Mouse (Mus musculus) forelimb bud, embryonic 11.5 days (tissue): ENCODE measurements around the gene Igsf3.

Source experiments
- DNase-seq: peaks from one replicate; pipeline ENCODE4 v3.0.0-alpha.2; 2012; ENCODE audit warnings: low read depth, low spot score

Igsf3 gene

DNA sequence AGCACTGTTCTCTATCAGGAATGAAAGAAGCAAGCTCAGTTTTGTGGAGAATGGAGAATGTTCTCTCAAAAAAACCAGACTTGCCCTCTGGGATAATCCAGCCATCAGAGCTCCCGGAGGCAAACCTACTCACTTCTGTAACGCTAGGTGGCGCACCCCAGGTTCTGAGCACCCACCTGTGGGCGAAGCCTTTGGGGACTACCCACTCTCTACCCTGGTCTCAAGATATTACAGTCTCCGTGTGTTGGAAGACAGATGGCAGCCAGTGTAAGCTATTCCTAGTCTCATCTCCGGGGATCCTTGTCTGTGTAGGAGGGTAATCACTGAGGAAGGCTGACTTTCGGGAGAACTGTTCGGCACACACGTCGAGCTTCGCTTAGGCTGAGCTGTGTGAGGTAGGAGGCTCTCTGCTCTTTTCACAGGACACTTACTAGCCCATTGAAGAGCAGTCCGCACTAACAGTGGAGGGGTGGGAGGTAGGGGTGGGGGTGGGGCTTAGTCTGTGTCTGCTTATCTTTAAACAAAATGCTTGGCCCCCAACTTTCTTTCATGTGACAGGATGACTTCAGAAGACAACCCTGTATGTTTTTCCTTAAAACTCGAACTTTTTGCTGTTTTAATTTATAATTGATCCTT, 4.4 kb upstream of the Igsf3 start:
- DNase-seq: peak; percentile 66

DNA sequence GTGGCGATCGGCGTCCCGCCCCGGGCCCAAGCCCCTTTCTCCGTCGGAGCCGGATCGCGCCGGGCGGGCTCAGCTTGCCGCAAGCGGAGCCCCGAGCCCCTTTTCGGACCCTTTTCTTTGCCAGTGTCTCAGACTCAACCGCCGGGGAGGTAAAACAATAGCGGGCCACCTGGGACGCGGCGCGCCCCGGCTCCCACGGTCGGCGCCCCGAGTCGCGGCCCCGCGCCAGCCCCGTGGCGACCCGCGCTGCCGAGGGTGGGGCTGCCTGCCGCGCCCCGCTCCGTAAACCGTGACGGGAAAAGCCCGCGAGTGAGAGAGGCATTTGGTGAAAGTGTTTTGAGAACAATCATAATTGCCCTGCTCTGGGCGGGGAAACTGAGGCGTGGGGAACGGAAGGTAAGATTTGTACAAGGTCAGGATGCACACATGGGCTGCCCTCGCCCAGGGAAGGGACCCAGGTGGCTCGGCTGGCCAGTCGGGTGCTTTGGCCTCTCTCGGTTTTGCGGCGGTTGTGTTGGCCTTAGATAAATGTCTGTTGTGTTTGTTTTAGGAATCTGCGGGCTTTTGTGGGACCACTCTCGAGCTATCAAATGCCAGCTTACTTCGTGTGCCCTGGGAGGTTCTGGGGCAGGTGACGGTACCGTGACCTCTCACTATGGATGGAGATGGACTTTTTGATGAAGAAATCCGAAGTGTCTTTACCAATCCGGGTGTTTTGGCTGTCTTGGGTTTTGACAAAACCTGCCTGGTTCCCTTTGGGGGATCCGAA, 557 bp downstream of the Igsf3 start:
- no peak for DNase-seq

DNA sequence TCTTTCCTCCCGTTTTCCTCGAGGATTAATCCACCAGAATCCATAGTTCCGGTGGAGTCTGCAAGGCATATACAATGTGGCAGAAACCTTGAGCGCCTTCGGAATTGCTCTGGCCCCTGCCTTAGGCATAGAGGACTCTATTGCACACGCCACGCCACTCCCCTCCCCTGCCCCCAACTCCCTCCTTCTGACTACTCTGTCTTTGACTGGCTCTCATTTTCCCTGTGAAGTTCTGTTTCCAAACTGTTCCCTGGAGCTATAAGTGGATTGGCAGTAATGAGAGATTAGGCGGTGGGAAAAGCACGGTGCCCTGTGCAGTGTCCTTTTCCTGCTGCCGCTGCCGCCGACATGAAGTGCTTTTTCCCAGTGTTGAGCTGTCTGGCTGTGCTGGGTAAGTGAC, 1.2 kb downstream of the Igsf3 start:
- DNase-seq: peak; percentile 60

DNA sequence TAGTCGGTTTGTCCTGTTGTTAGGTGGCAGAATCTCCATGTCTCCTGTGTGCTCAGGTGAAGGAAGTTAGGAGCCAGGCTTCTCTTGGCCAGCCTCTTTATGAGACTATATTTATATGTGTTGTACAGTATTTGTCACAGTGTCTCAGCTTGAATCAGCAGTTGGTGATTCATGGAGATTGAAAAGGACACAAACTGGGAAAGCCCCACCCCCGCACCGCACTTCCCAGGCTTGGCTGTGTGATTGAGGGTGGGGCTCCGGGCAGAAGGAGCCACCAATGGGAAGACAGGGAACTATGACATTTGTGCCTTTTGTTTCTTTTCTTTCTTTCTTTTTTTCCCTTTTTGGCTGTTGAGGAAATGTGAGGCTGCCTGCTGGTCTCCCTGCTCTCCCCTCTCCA, 2.9 kb downstream of the Igsf3 start:
- no peak for DNase-seq

DNA sequence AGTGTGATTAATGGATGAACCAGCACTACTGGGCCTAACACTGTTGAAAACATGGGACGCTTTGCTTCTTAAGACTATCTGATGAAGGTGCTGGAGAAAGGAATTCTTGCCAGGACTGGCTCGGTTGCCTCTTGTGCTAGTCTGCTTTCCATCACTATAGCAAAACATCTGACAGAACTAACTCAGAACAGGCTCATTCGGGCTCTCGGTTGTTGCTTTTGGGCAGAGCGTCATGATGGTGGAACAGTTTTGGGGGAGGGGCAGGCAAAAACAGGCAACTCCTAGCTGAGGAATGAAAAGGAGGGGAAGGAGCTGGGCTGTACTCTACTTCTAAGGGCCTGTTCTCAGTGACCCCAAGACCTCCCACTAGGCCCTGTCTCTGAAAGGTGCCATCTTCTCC, 4.8 kb downstream of the Igsf3 start:
- peak; percentile 48 for DNase-seq

DNA sequence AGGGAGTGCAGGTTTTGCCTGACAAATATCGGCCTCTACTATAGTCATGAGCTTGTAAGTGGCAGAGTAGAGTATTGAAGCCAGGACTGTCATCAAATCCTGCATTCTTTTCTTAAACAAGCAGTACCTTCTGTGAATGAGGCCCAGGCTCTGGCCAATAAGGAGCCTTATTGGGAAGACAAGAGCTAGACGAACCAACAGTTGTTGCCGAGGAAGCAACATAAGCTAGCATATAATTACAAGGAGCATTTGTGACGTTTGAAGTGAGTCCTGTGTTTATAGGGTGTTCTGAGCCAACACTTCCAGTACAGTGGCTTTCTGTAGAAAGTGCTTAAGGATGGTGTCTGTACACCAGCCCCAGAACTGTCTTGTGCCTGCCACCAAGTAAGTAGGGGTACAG, 5.9 kb downstream of the Igsf3 start:
- no peak for DNase-seq

DNA sequence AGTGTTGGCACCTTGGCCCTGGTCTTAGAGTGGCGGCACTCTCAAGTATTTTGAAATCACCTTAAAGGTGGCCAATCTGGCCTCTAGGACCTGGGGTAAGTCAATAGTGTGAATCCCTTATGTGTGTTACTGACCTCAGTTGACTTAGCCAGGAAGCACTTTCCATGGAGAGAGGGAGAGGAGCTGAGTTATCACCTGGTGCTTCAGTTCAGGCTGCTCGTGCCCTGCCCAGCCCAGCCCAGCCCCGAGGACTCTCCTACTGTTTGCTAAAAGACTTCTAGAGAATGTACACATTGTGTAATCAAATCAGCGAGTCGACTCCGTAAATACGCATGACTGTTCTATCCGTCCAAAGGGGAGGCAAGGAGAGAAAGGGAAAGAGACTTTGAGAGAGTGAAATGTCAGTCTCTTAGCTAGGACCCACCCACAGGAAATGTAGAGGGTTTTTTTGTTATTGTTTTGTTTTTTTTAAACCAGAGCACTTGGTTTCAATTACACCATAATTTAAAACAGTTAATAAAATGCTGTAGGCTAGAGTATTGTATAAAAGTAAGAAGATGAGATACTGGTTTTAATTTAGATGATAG, 9.6 kb downstream of the Igsf3 start:
- DNase-seq: no peak

DNA sequence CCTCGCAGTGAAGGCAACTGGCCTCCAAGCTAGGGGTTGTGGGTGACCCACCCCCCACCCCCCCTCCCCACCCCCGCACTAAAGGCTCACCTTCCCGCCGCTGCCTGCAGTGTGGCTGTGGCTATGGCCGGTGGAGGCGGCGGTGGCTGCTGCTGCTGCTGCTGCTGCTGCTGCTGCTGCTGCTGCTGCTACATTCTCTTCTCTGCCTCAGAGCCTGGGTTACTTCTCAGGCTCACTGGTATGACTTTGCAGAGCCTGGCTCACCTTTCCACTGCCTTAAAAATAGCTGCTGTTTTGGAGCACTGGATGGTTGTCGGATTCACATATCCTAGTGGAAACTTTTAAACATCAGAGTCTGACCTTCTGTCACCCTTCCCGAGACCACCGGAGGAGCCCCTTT, 11.0 kb downstream of the Igsf3 start:
- no peak for DNase-seq

DNA sequence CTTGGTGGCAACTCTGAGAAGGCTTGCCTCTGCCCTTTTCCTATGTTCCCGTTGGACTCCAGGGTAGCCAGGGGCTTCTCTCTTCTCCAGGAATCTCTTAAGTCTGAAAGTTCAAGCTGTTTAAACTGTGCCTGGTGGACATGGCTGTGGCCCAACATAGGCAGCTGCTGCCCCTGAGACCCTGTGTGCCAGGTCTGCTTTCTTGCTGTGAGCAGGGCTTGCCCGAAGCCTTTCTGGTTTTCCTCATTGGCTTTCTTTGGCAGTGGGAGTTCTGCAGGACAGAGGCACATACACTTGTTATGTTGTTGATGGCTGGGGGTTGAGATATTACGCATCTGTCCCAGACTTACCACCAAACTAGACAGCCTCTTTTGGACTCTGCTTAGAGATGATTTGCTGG, 12.7 kb downstream of the Igsf3 start:
- DNase-seq: no peak

DNA sequence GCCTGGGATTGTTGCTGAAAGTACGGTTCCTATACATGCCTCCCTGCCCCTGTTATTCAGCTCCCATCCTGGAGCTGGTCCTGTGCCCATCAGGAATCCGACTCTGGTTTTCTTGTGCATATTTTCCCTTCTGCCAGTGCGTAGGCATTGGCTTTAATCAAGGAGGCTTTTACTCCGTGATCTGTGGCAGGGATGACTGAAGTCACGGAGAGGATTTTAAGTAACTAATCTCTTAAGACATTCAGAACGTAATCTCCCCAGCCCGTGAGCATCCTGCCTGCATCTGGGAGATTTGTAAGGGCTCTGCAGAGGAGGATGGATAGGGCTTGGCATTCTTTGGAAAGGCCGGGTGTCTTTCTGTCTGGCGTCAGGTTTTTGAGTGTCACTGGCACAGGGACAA, 13.6 kb downstream of the Igsf3 start:
- DNase-seq: no peak

DNA sequence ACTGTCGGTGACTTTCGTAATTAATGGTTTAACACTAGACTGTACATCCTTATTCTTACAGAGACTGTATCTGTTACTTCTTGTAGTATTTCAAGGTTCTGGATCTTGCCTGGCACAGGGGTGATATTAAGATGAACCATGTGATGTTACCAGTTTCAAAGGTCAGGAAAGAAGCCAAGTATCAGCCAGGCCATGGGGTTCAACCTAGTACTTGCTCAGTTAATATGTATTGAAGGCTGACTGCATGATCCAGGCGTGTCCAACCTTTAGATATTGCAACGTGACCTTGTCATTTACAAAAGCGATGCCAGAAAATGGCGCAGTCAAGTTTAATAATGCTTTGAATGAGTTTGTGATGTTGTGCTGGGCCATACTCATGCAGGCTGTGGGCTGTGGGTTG, 15.1 kb downstream of the Igsf3 start:
- no peak for DNase-seq

DNA sequence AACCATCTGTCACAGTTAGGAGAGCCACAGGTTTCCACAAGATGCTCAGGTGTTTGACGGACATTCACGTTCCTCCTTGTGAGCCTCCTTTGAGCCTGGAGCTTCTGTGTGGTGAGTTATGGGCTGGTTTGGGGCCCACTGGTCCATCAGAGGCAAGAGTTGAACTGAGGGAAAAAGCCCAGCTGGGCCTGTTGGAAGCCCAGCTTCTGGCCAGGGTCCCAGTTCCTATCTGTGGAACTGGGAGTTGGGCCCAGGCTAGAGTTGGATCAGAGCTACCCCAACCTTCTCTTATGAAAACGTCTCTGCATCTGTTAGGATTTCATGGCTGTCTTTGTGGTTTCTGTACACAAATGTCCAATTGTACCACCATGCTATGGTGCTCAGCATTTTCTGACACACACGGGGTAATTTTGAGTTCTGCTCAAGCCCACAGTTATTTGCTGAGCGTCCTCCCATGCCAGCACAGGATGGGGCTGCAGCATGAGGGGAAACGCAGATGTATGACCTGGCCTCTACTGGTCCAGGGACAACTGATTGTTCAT, 16.3 kb downstream of the Igsf3 start:
- no peak for DNase-seq

DNA sequence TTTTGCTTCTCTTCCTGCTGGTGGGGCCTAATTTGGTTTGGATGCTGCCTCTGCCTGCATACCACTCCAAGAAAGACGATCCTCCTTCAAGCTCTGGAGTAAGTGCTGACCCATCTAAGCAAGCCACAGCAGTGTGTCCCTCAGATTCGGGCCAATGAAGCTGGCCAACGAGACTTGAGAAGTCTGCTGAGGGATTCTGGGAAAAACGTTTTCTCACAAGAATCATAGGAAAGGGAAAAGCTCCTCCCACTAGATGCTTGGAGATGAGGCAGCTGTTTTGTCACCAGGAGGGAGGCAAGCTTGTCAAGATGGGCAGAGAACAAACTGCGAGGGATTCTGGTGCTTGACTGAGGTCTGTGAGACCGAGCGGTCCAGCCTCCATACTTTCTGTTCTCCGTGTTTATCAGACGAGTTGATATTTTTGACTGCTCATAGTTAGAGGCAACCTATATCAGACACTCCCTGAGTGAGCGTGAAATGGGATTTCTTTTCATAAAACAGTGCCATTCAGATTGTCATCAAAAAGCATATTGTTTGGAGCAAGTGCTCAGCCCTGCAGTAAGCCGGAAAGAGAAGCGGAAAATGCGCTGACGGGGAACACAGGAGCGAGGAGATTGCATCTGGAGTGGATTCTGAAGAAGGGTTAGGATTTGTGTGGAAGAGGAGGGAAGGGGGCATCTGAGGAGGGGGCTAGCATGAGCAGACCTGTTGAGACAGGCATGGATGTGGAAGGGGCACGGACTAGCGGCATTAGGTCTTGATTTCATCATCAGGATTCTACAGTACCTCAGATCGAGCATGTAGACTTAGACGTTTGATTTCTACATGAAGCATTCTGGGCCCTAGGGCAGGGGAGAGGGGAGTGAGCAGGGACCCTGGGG, 17.0 kb downstream of the Igsf3 start:
- DNase-seq: no peak

DNA sequence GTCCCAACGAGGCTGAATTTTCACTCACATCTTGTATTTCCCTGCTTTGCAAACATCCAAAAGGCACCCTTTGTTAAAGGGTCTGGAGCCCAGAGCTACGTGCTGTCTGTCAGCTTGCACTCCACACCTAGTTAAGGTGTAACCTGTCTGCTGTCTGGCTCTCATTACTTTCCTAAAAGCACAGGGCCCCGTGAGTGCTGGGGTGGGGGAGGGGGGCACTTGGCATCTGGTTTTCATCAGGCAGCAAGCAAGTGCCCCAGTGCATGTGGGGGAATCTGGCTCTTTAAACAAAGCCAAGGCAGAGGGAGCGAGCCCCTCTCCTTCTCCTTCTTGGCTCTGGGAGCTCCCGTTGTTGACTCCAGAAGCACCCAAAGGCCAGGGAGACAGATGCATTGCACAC, 18.5 kb downstream of the Igsf3 start:
- DNase-seq: peak; percentile 96

DNA sequence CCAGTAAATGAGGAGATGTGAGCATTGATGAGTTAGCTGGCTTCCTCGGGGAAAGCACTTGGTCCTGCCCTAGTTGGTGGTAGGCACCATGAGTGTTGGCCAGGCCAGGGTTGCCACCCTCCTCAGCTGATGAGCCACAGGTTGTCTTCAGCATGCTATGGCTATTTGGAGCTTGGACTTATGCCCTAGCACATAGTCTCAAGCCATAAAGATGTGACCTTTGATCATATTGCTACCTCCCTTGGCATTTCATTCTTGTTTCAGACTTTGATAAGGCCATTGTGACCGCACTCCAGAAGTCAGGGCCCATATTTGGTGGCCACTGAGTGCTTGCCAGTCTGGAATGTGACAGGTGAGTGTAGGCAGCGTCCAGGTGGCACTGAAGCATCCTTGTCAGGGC, 19.2 kb downstream of the Igsf3 start:
- no peak for DNase-seq

DNA sequence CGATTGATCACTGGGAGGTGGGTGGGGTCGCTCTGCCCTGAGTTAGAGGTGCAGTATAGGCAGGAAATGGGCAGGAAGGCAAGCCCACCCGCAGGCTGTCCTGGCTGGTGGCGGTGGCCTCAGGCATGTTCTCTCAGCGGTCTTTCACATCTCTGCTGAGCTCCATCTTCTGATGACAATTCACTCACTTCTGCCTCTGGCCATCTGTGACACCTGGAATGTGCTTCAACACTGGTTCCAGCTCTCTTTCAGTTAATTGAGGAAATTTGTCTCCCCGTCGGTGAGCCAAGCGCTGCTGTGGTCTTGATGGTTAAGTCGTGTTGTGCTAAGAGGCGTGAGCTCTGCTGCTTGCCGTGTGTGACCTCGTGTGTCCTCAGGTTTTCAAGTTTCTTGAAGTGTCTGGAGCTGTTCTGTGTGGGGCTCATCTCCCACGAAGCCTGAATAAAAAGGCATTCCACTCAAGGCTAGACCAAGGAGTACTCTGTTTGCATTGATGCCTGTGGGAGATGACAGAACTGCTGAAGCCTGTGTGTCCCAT, 19.9 kb downstream of the Igsf3 start:
- no peak for DNase-seq

DNA sequence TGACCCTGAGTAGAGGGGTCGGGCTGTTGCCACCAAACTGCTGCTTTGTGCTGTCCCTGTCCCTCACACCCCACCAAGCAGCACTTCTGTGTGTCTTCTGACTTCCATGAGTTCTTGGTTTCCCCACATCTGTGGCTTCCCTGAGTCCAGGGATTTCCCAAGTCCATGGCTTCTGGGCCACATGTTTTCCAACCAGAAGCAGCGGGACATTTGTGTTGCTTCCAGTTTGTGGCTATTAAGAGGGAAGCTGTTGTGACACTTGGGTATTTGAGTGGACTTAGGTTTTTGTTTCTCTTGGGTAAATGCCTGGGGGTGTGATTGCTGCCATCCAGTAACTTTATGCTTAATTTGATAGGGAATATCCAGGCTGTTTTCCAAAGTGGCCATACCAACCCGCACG, 20.5 kb downstream of the Igsf3 start:
- DNase-seq: no peak

DNA sequence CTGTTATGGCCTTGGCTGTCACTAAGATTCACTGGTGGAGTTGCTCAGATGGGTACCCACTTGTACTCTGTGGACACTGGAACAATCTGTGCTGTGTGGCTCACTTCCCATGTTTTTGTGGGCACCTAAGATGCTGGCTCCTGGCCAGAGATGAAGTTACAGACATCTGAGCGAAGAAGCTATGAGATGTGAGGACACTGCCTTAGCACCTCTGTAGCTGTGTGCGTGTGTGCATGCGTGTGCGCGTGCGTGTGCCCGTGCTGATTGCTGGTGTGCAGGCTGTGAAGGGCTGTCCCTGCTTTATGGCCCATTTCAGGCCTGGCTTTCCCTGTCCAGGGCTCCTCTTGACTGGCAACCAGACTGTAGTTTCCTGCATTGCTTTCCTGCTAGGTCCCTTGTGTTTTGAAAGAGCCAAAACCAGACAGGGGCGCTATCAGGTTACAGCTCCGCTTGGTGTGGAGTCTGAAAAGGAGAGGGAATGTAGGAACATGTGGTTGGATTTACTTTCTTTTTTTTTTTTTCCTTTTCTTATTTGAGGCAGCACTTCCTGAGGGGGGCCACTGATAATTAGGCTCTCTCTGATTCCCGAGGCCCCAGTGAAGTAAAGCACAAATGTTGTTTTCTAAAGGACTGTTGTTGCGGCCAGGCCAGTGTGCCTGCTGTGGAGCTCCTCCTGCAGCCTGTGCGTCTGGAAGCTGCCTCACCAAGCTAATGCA, 21.3 kb downstream of the Igsf3 start:
- peak; percentile 94 for DNase-seq

DNA sequence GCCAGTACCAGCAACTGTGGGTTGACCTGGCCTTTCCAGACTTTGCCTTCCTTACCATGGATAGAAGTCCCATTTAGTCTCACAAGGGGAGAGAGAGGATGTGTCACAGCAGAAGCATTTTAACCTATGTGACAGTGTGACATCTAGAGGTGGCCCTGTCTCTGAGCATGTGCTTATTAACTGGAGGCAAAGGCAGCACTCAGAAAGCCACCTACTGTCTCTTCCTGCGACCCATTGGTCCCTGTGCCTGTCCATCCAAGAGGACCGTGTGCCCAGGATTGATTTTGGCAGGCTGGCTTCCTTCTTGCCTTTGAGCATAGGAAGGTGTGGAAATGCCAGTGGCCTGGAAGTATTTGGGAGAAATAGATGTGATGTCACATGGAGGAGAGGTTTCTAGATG, 22.0 kb downstream of the Igsf3 start:
- no peak for DNase-seq

DNA sequence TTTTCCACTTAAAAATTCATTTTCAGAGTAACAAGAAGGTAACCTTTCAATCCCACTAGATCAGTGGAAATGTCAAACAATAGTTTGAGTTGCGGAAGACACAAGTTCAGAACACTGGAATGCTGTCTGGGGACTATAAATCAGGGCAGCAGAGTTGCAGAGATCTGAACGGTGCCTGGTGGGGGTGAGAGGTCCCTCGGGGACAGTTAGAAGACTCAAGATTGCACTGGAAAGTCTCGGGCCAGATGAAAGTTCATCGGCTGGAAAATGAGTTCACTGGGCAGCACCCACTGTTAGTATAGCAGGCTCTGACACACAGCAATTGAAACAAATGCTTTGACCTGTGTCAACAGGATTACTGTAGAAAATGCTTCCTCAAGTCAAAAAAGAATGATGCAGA, 24.6 kb downstream of the Igsf3 start:
- DNase-seq: no peak
